Mouse (Mus musculus): ENCODE measurements around the gene Pik3ca. TPM values are rescaled to one million over a fixed set of nuclear protein-coding genes. Genes with fewer than 3 reads are reported as not detected.

Gene Pik3ca
- polyA plus RNA-seq, 1 experiment, result 11.7 TPM

DNA sequence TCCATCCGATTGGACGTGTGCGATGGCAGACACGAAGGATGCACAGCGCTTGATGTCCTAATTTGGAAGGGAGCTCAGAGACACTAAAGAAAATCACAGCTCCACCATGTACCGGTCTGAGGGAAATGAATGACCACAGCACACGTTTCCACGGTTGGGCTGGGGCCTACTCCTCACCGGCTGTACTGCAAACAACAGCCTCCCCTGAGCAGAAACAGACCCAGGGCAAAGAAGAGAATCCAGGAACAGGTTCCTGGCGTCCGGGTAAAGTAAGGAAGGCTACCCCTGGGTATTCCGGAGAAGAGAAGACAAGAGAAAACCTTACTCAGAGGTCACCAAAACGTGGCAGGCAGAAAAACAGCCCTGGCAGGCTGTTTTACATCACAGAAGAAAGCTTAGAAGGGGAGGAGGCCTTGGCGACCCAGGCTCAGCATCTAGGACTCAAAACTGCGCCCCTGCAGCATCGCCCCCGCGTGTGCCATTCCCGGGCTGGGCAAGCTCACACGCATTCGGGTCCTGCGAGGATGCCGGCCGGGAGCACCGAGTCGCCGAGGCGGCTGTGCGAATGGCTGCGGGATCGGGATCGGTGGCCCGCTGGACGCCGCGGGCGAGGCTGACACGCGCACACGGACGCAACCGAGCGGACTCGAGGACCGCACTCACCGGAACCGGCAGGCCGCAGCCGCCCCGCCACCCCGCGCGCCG lies 32.5 kb upstream of the Pik3ca start:
- Histone ChIP-seq H3K4me3 (peak overlapping the region; percentile 73), H3K27me3 (ENCODE audit: control insufficient read depth, insufficient read depth, insufficient read length) (no peaks in the 10 kb centered on the region), H3K36me3 (ENCODE audit: control insufficient read depth, insufficient read depth) (no peaks in the 10 kb centered on the region), H3ac (ENCODE audit: control insufficient read depth, insufficient read length) (peak overlapping the region; percentile 74), H3K4me2 (ENCODE audit: low read depth) (peak overlapping the region; percentile 76), H3K79me2 (ENCODE audit: control insufficient read depth, insufficient read depth) (peaks cover 49% of the 10 kb centered on the region)
- TF ChIP-seq POLR2AphosphoS2 (IDR thresholded peaks at IDR 0.05; ENCODE audit: insufficient read length, low read depth) (no peak), REST (IDR thresholded peaks at IDR 0.05; ENCODE audit: insufficient read depth, insufficient read length) (no peak), SRF (IDR thresholded peaks at IDR 0.05; ENCODE audit: control insufficient read depth, insufficient read length, low read depth) (peak; percentile 63), MYOD1 (IDR thresholded peaks at IDR 0.05; ENCODE audit: control insufficient read depth in 1 of 3, insufficient read length in 2 of 3, low read depth in 2 of 3) (no peak)

DNA sequence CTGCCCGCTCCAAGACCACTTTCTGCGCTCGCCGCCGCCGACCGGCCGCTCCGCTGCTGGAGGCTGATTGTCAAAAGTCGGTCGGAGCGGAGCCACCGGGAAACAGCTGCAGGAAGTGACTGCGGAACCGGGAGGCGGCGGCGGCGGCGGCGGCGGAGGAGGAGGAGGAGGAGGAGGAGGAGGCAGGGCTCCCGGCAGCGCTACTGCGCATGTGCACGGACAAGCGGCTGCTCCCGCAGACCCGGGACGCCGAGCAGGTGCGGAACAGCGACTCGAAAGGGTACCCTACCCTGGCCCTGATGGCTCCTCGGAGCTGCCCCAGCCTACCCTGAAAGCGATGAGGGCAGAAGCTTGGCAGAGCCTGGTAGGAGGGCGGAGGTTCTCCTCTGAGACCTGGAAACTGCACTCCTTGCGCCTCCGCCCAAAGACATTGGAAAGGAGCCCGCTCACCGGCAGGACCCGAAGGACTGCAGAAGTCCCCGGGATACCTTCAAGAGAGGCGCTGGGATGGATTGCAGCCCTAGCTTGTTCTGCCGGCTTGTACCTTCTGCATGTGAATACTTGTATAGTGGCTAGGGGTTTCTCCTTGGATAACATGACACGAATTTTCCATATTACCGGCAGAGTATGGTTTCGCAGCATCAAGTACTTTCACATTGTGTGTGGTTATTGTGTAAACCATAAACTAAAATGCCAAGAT lies 31.8 kb upstream of the Pik3ca start, which contains the start of gene Zmat3:
Gene Zmat3 (minus strand): TSS at position 469 of the 700 bp plus-strand sequence.
- H3K4me2 ChIP-seq (ENCODE audit: low read depth), result peak within 1 kb of the TSS; percentile 76
- H3K4me3 ChIP-seq, result peak within 1 kb of the TSS; percentile 73
- TF ChIP-seq MYOG (IDR thresholded peaks at IDR 0.05; ENCODE audit: control insufficient read depth in 1 of 3, insufficient read depth in 1 of 3, insufficient read length in 2 of 3, low read depth in 2 of 3) (peak in 2 of 3 experiments; percentile 39 to 64), CEBPB (IDR thresholded peaks at IDR 0.05; ENCODE audit: insufficient read depth, poor library complexity, severe bottlenecking) (no peak), USF1 (IDR thresholded peaks at IDR 0.05; ENCODE audit: low read depth) (no peak), MYOD1 (IDR thresholded peaks at IDR 0.05; ENCODE audit: control insufficient read depth in 1 of 3, insufficient read length in 2 of 3, low read depth in 2 of 3) (peak in 2 of 3 experiments; percentile 33 to 45), POLR2A (IDR thresholded peaks at IDR 0.05; ENCODE audit: insufficient read length, low read depth) (peak; percentile 73)

DNA sequence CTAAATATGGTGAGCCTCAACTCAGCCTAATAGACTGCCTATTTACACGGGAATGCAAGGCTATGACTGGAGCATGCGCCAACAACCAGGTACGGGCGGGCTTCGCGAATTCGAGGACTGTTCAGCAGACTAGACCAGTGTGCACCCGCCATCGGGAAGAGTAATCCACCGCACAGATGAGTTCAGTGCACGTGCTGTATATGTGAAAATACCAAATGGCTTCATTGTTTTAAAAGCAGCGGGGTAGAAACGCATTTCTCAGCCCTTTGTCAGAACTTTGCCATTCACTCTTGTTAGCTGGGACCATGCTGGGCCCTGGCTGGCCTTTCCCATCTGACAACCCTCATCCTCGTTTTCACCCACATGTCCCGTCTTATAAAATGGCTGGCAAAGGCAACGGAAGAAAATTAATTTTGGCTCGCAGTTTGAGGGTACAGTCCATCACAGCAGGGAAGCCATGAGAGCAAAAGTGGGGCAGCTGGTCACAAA lies 31.2 kb upstream of the Pik3ca start:
- peaks cover 37% of the 10 kb centered on the region for H3K79me2 ChIP-seq (ENCODE audit: control insufficient read depth, insufficient read depth)
- H3K36me3 ChIP-seq (ENCODE audit: control insufficient read depth, insufficient read depth), result no peaks in the 10 kb centered on the region
- peak overlapping the region; percentile 73 for H3K4me3 ChIP-seq
- TF ChIP-seq TCF3 (IDR thresholded peaks at IDR 0.05; ENCODE audit: insufficient read length, low read depth) (no peak), MYOG (IDR thresholded peaks at IDR 0.05; ENCODE audit: control insufficient read depth in 1 of 3, insufficient read depth in 1 of 3, insufficient read length in 2 of 3, low read depth in 2 of 3) (no peak), MAX (IDR thresholded peaks at IDR 0.05; ENCODE audit: low read depth) (no peak), TCF12 (IDR thresholded peaks at IDR 0.05; ENCODE audit: insufficient read depth, poor library complexity, severe bottlenecking) (no peak), SRF (IDR thresholded peaks at IDR 0.05; ENCODE audit: control insufficient read depth, insufficient read length, low read depth) (no peak)
- peak overlapping the region; percentile 76 for H3K4me2 ChIP-seq (ENCODE audit: low read depth)
- no peak overlapping the region for H3ac ChIP-seq (ENCODE audit: control insufficient read depth, insufficient read length)
- H3K27me3 ChIP-seq (ENCODE audit: control insufficient read depth, insufficient read depth, insufficient read length), result no peaks in the 10 kb centered on the region

More for the DNA sequence above, 31.8 kb upstream of the Pik3ca start, which contains the start of gene Zmat3:
- peaks cover 43% of the 10 kb centered on the region for H3K79me2 ChIP-seq (ENCODE audit: control insufficient read depth, insufficient read depth)
- H3ac ChIP-seq (ENCODE audit: control insufficient read depth, insufficient read length), result peak within 1 kb of the TSS; percentile 74
- H3K27me3 ChIP-seq (ENCODE audit: control insufficient read depth, insufficient read depth, insufficient read length), result no peaks in the 10 kb centered on the region
- H3K36me3 ChIP-seq (ENCODE audit: control insufficient read depth, insufficient read depth), result no peaks in the 10 kb centered on the region

DNA sequence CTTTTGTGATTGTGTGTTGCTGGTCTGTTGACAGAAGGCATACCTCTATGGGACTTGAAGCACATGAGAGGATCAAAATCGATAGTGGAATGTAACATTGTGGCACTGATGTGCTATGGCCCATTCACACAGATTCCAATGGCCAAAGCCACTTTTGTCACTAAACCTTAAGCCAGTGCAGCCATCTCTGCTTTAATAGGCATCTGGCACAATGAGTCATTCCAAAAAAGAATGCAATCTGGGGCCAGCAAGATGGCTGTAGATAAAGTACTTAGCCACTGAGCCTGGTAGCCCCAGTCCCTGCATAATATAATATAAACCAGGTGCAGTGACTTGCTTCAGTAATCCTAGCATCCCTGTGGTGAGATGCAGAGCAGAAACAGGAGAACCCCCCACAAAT lies 30.0 kb upstream of the Pik3ca start:
- no peak overlapping the region for H3K4me3 ChIP-seq
- TF ChIP-seq E2F4 (IDR thresholded peaks at IDR 0.05; ENCODE audit: insufficient read depth) (no peak), TCF3 (IDR thresholded peaks at IDR 0.05; ENCODE audit: insufficient read length, low read depth) (no peak), CEBPB (IDR thresholded peaks at IDR 0.05; ENCODE audit: insufficient read depth, poor library complexity, severe bottlenecking) (no peak), MYOG (IDR thresholded peaks at IDR 0.05; ENCODE audit: control insufficient read depth in 1 of 3, insufficient read depth in 1 of 3, insufficient read length in 2 of 3, low read depth in 2 of 3) (no peak), MYOD1 (IDR thresholded peaks at IDR 0.05; ENCODE audit: control insufficient read depth in 1 of 3, insufficient read length in 2 of 3, low read depth in 2 of 3) (no peak), REST (IDR thresholded peaks at IDR 0.05; ENCODE audit: insufficient read depth, insufficient read length) (no peak), TCF12 (IDR thresholded peaks at IDR 0.05; ENCODE audit: insufficient read depth, poor library complexity, severe bottlenecking) (no peak), POLR2A (IDR thresholded peaks at IDR 0.05; ENCODE audit: insufficient read length, low read depth) (no peak), SRF (IDR thresholded peaks at IDR 0.05; ENCODE audit: control insufficient read depth, insufficient read length, low read depth) (no peak), USF1 (IDR thresholded peaks at IDR 0.05; ENCODE audit: low read depth) (no peak), POLR2AphosphoS2 (IDR thresholded peaks at IDR 0.05; ENCODE audit: insufficient read length, low read depth) (no peak), MAX (IDR thresholded peaks at IDR 0.05; ENCODE audit: low read depth) (no peak)
- no peak overlapping the region for H3K4me2 ChIP-seq (ENCODE audit: low read depth)
- H3K79me2 ChIP-seq (ENCODE audit: control insufficient read depth, insufficient read depth), result peaks cover 25% of the 10 kb centered on the region
- no peaks in the 10 kb centered on the region for H3K36me3 ChIP-seq (ENCODE audit: control insufficient read depth, insufficient read depth)
- H3K27me3 ChIP-seq (ENCODE audit: control insufficient read depth, insufficient read depth, insufficient read length), result no peaks in the 10 kb centered on the region
- H3ac ChIP-seq (ENCODE audit: control insufficient read depth, insufficient read length), result no peak overlapping the region

DNA sequence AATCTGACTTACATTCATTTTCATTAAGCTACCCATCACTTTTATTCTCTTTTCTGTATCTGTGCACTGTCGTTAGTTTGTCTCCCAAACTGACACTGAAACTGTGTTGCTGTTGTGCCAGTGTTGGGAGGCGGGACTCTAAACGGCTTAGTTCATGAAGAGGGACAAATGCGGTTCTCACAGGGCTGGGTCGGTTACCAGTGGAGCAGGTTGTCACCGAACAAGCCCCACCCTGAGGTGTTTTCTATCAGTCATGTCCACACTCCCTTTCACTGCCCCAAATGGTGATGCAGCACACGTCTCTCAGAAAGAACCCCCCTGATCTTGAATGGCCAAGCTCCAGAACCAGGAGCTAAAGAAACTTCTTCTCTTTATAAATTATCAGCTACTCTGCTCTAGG lies 25.5 kb upstream of the Pik3ca start:
- Histone ChIP-seq H3K27me3 (ENCODE audit: control insufficient read depth, insufficient read depth, insufficient read length) (no peaks in the 10 kb centered on the region), H3K36me3 (ENCODE audit: control insufficient read depth, insufficient read depth) (no peaks in the 10 kb centered on the region), H3K4me3 (no peak overlapping the region), H3K79me2 (ENCODE audit: control insufficient read depth, insufficient read depth) (no peaks in the 10 kb centered on the region), H3K4me2 (ENCODE audit: low read depth) (no peak overlapping the region), H3ac (ENCODE audit: control insufficient read depth, insufficient read length) (no peak overlapping the region)
- TF ChIP-seq POLR2A (IDR thresholded peaks at IDR 0.05; ENCODE audit: insufficient read length, low read depth) (no peak), MAX (IDR thresholded peaks at IDR 0.05; ENCODE audit: low read depth) (no peak), REST (IDR thresholded peaks at IDR 0.05; ENCODE audit: insufficient read depth, insufficient read length) (no peak), CEBPB (IDR thresholded peaks at IDR 0.05; ENCODE audit: insufficient read depth, poor library complexity, severe bottlenecking) (no peak), TCF3 (IDR thresholded peaks at IDR 0.05; ENCODE audit: insufficient read length, low read depth) (no peak), TCF12 (IDR thresholded peaks at IDR 0.05; ENCODE audit: insufficient read depth, poor library complexity, severe bottlenecking) (no peak), MYOG (IDR thresholded peaks at IDR 0.05; ENCODE audit: control insufficient read depth in 1 of 3, insufficient read depth in 1 of 3, insufficient read length in 2 of 3, low read depth in 2 of 3) (no peak), MYOD1 (IDR thresholded peaks at IDR 0.05; ENCODE audit: control insufficient read depth in 1 of 3, insufficient read length in 2 of 3, low read depth in 2 of 3) (no peak), E2F4 (IDR thresholded peaks at IDR 0.05; ENCODE audit: insufficient read depth) (no peak), USF1 (IDR thresholded peaks at IDR 0.05; ENCODE audit: low read depth) (no peak), SRF (IDR thresholded peaks at IDR 0.05; ENCODE audit: control insufficient read depth, insufficient read length, low read depth) (no peak), POLR2AphosphoS2 (IDR thresholded peaks at IDR 0.05; ENCODE audit: insufficient read length, low read depth) (no peak)
